Mouse (Mus musculus): ENCODE data around the gene Olfr876.

Gene Olfr876

GRCm38 (mm10) chr9:37802731-37803130, at the start of gene Olfr876:
Gene Olfr876, plus strand, starts transcription at chr9:37803031.
- DNase-seq (ENCODE audit: extremely low spot score): no peak

- DNase-seq (ENCODE audit: extremely low spot score): no peak
Measured at GRCm38 (mm10) chr9:37761728-37762127, 41.1 kb upstream of the Olfr876 start.

- no peak for DNase-seq (ENCODE audit: extremely low spot score)
Measured at GRCm38 (mm10) chr9:37762541-37762940, 40.3 kb upstream of the Olfr876 start.

DNA sequence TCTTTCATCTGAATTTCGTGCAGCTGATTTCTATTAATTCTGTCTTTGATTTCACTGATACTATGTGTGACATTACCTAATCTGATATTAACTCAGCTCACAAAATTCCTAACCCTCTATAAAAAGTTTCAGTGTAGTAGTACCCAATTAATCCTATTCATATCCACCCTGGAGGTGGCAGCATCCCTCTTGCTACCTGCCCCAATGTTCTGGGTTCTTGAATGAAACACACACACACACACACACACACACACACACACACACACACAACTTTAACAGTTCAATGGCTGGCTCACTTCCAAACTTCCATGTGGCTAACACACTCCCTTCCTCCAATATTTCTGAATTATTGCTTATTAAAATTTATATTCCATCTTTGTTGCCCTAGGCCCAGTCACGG, 32.2 kb upstream of the Olfr876 start:
- no peak for DNase-seq (ENCODE audit: extremely low spot score)

DNA sequence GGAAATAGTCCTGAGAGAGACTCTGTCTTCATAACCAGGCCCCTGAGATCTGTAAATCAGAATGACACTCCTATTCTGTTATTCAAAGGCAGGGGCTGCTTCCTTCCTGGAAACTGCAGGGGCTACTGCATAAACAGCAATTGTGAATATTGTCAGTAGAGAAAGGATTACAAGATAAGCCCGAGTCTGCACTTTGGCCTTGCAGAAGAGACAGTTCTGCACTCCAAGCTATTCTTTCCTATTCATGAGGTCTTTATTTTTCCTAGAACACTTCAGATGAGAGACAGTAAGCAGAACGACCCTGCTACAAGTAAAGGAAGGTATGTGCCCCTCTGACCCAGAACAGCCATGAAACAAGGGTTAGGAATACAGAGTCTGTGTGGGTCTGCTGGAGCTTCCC, 31.1 kb upstream of the Olfr876 start, which contains the start of gene Olfr875:
Gene Olfr875 (plus strand): TSS at position 99 of the 400 bp plus-strand sequence.
- no peak for DNase-seq (ENCODE audit: extremely low spot score)

- peak; percentile 81 for DNase-seq (ENCODE audit: extremely low spot score)
Measured at GRCm38 (mm10) chr9:37782766-37783260, 20.0 kb upstream of the Olfr876 start.

DNA sequence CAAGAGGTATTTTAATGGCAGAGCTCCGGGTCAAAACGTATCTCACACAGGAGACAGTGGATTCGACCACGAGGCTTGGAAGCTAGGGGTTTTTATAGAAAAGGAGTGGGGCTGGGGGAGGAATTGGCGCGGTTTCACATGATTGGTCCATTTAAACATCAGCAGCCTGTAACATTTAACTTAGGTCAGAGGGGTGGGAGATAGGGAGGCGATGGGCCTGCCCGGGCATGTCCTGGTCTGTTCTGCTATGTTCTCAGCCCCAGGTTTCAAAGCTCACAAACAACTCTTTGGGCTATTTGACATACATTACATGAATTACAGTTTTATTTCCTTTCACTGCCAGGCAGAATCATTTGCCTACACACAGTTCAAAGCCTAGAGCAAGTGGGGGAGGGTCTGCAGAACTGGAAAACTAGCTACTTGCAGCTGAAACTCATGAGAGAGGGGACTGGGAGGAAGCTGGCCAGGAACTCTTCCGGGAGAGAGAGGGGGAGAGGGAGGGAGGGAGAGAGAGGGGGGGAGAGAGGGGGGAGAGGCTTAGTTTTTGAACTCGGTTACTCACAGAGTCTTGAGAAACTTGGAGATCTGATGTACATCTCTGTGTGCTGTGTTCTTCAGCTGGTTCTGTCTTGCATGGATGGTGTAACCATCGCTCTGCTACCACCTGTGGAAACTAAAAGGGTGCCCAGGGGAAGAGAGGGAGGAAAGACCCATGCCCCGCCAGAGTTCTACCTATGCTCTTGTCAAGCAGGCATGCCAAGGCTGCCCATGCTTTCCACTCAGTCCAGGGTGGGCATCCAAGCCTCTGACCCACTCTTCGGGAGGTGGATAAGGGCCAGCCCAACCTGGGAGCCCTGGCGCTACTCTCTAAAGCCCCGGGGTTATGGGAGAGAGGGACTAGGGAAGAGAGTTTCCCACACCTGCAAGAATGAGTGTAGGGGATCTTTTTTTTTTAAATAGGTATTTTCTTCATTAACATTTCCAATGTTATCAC, 19.1 kb upstream of the Olfr876 start:
- peak; percentile 51 for DNase-seq (ENCODE audit: extremely low spot score)

- no peak for DNase-seq (ENCODE audit: extremely low spot score)
Measured at GRCm38 (mm10) chr9:37786411-37786810, 16.4 kb upstream of the Olfr876 start.

GRCm38 (mm10) chr9:37802055-37802454, 776 bp upstream of the Olfr876 start:
- no peak for DNase-seq (ENCODE audit: extremely low spot score)

GRCm38 (mm10) chr9:37807235-37807634, 4.4 kb downstream of the Olfr876 start:
- DNase-seq (ENCODE audit: extremely low spot score): no peak

DNA sequence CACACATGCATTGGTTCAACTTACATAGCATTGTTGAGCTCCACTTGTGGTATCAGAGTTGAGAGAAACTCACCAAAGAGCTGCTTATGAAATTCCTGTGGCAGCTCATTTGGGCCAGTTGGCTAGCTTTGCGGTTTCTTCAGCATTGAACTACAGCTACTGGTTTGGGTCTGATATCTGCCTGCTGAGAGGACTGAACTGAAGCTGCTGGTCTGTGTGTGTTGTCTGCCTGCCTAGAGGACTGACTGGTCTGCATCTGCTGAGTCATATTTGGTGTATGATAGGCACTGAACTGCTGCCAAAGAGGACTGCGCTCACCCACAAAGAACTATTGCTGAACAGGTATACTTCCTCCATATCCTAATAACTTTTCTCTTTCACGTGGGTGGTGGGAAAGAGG, 5.6 kb downstream of the Olfr876 start:
- DNase-seq (ENCODE audit: extremely low spot score): no peak

- DNase-seq (ENCODE audit: extremely low spot score): no peak
Measured at GRCm38 (mm10) chr9:37808976-37809375, 6.1 kb downstream of the Olfr876 start.

GRCm38 (mm10) chr9:37814696-37815095, 11.9 kb downstream of the Olfr876 start:
- DNase-seq (ENCODE audit: extremely low spot score): no peak

- DNase-seq (ENCODE audit: extremely low spot score): no peak
Measured at GRCm38 (mm10) chr9:37829881-37830280, 27.1 kb downstream of the Olfr876 start.

- no peak for DNase-seq (ENCODE audit: extremely low spot score)
Measured at GRCm38 (mm10) chr9:37833341-37833740, 30.5 kb downstream of the Olfr876 start.

DNA sequence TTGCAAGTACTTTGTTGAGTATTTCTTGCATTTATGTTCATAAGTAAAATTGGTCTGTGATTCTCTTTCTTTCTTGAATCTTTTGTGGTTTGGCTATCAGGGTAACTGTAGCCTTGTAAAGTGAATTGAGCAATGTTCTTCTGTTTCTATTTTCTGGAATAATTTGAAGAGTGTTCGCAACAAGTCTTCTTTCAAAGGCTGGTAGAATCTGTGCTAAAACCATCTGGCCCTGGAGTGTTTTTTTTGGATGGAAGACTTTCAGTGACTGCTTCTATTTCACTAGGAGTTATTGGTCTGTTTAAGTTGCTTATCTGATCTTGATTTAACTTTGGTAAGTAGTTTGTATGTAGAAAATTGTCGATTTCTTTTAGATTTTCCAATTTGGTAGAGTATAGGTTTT, 46.4 kb downstream of the Olfr876 start:
- no peak for DNase-seq (ENCODE audit: extremely low spot score)

DNA sequence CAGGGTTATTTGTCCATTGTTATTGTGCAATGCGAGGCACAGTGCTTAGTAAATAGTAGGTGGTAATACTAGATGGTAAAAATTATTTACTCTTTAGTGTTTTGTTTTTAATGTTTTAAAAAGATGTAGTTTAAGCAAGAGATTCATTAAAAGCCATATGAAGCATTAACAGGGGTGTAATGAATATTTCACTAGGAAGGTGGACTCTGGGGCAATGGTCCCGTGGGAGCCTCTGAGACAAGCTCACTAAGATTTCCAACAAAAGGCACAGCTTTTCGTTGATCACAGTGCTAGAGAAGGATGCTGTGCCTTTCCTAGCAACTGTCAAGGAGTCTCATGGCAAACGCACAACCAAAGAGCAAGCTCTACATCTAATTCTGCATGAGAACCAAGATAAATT, 51.1 kb downstream of the Olfr876 start, which contains the start of gene Olfr877:
Gene Olfr877 (plus strand): TSS at position 301 of the 400 bp plus-strand sequence.
- DNase-seq (ENCODE audit: extremely low spot score): no peak
